Mouse (Mus musculus): Measurements from ENCODE around the gene Plscr3.

Plscr3 gene

DNA sequence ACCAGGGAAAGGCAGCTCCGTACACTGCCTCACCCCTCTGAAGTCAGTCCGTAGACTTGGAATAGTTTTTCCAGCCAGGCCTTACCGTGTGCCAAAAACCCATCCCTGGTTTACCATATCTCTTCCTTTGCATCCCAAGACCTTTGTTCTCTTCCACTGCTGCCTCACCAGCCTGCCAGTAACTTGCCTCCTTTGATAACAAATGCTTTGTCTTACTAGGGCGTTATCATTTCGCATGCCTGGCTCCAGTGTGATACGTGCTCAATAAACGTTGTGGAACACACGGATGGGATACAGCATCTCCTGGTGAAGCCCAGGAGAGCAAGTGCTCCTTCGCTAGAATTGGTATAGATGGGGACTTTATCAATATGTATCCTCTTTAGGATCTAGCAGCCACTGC is 21.2 kb downstream of the Plscr3 start:
- no peak for DNase-seq

DNA sequence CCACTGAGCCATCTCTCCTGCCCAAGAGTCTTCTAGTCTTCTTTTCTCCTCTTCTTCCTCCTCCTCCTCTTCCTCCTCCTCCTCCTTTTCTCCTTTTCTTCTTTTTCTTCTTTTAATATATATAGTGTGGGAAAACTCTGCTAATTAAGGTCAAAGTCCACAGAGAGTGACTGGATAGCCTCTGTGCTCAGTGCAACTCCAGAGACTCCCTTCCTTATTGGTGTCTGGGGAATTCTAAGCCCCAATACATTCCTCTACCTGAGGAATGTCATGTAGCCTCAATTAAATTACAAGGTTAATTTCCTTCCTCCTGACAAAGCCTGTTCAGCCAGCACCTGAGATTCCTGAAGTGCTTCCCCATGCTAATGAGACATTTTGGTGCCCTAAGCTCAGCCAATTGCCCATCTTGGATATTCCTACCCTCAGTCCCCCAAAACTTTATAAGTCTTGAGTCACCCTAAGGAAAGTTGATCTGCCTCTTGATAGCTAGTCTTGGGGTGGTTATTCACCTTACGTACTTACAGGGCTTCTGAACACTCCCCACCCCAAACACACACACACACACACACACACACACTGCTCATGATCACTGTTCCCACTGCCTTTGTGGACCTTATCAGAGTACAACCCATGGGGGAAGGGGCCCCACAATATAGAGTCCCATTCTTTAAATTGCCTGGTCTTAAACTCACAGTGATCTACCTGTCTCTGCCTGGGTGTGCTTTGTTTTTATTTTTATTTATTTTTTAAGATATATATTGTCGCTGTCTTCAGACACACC is 24.3 kb downstream of the Plscr3 start:
- no peak for DNase-seq

DNA sequence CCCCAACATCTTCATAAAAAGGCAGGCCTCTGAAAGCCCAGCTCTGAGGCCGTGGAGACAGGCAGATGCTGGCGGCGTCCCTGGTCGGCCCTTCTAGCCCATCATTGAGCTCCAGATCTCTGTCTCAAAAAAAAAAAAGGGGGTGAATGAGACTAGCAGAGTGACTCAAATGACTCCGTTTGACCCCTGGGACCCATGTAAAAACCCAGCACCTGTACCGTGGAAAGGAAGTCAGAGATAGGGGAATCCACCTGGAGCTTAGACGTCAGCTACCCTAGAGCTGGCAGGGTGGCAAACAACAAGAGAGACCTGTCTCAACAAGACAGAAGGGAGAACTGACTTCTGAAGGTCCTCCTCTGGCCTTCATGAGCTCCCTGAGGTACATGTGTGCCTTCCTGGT is 25.6 kb downstream of the Plscr3 start:
- no peak for DNase-seq

DNA sequence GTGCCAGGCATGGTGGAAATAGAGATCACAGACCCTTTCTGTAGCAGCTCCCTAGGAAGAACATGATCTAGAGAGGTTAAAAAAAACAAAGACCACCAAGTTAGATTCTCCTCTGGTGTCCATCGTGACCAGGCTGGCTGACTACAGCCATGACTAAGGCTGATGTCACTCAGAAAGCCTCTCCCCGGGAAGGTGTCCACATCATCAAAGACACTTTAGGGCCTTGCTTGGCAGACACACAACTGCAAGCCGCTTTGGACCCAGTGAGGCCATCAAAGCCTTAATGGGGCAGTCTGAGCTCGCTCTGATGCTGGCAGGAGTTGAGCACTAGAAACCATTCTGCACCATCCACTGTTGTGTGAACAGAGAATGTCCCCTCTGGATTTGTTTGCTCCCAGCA is 26.3 kb downstream of the Plscr3 start:
- DNase-seq = no peak

DNA sequence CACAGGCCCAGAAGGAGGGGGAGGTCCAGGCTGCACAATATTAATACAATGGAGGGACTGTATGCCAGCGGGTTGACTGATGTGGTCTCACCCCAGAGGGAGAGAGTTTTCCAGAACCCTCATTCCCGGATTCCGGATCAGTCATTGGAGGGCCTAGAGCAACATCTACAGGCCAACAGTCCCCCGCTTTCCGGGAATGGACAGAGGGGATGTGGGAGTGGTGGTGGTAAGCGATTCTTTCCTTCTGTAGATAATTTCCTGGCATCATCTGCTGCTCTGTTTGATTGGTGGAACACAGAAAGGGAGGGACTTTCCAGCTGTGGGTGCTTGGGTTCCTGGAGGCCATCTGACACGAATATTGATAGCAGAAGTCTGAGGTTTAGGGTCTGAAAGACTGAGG is 30.0 kb downstream of the Plscr3 start:
- DNase-seq = no peak

DNA sequence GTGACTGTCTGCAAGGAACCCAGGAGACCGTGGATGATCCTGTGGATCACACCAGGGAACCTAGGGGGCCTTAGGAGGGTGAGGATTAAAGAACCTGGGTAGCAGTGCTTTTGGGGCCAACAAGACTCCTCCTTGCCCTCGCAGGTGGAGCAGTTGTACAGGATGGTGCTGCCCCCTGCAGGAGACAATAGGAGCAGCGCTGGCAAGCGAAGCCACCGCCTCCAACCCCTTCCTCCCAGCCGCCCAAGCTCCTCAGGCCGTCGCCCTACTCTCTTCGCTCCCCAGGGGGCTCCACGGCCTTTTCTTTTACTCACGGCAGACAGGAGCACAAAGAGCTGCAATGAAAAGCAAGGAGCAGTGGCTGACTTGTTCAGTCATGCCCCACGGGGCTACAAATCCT is 30.7 kb downstream of the Plscr3 start:
- peak; percentile 91 for DNase-seq

DNA sequence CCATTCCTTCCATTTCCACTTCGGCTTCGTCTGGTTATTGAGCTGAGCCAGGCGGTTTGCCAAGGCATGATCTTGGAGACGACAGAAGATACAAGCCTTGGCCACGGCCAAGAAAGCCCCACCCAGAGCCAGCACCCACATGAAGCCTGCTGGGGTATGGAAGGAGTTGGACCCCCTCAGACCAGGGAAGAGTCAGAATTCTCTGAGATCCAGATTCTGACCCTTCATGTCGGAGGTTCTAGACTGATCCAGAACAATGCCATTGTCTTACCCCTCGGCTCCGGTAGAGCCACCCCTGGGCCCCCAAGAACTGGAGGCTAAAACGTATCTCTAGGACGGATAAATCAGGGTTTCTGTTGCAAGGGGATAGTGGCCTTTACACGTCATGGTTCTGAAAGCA is 31.7 kb downstream of the Plscr3 start, which contains the start of gene Tmem95:
Gene Tmem95 (minus strand): TSS at position 141 of the 400 bp plus-strand sequence.
- no peak for DNase-seq

DNA sequence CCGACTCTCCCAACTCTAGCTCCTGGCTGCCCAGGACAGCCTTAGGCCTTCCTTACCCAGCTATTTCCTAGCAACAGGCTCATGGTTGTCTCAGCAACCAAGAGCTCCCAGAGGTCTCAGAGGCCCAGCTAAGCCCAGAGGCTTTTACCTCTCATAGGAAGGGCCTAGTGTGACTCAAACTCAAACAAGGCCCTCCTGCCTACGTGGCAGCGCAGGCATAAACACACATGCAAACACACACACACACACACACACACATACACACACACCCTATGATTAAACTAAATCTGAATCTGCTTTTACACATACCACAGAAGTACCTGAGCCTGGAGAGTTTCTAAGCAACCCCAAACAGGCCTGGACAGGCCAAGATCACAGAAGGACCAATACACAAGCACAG is 32.2 kb downstream of the Plscr3 start:
- DNase-seq = no peak

DNA sequence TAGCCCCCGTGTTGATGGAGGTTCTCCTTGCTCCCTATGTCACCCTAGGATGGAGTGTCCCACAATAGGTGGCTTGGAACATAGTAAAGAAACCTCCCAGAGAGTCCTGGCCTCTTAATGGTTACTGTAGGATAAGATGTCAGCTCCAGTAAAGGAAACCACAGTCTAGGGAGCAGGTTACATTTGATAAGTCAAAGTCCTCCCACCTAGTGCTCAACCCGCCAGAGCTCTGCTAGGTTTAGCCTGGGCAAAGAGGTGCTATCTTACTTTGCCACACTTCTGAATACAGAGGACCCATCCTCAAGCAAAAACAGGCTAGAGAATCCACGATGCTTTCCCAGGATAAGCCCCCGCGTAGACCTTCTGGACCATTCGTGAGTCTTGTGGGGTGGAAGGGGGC is 32.8 kb downstream of the Plscr3 start:
- DNase-seq = no peak

DNA sequence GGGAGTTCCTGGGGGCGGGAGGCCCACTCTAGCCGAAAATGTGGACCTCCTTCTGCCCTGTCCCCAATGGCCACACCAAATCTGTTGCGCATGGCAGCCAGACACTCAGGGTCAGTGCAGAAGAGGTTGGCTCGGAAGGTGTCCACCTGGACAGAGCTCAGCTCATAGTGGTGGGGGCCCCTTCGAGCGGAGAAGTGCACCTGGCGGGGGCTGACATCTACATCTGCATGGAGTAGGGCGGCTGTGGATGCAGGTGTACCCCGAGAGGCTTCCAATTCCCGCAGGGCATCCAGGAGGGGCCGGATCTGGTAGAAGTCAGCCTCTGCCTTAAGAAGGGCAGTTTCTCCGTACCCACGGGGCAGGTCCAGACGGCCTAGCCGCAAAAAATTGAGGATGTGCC is 33.5 kb downstream of the Plscr3 start:
- no peak for DNase-seq

DNA sequence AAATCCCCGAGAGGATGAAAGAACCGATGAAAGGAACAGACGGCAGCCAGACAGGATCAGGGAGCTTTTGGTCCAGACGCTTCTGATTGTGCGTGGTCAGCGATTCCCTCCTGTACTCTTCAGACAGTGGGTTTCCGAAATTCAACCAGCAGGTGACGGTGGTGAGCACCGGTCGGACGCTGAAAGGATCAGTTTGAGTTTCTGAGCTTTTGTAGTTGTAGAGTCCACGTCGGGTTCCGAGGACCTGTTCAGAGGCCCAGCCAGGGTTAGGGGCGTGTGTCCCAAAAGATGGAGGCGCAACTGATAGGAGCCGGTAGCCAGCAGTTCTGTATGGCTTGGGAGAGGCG is 34.3 kb downstream of the Plscr3 start:
- DNase-seq = peak; percentile 73

DNA sequence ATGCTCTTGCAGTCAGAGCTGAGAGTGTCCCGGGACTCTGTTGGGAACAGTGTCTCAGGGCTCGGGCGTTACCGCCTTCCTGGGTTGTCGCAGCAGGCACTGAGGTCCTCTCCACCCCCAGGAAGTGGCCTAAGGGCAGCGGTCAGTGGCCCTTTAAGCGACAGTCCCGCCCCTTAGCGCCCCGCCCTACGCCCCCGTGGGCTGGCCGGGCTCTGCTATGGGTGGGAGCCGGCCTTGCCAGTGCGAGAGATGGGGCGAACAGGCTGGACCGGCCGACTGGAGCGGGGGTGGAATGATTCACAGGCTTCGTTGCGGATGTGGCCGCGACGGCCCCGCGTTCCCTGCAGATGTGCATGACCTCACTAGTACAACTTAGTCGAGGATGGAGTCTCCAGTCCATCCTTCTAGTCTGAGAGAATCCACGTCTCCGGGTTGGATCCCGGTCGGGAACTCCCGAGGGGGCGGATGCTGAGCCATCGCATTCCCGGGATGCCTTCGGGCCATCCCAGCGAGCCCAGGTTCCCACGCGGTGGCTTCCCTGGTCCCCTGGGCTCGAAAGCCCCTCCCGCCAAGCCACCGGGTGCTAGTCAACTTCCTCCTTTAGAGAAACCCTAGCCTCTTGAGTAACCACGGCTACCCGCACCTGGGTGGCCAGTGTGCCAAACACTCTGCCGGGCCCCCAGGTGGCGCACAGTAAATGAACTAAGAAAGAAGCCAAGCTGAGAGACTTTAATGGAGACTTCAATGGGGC is 34.9 kb downstream of the Plscr3 start, which contains the start of gene Kctd11:
Gene Kctd11 (minus strand): TSS at position 554 of the 751 bp plus-strand sequence.
- peak; percentile 88 for DNase-seq

DNA sequence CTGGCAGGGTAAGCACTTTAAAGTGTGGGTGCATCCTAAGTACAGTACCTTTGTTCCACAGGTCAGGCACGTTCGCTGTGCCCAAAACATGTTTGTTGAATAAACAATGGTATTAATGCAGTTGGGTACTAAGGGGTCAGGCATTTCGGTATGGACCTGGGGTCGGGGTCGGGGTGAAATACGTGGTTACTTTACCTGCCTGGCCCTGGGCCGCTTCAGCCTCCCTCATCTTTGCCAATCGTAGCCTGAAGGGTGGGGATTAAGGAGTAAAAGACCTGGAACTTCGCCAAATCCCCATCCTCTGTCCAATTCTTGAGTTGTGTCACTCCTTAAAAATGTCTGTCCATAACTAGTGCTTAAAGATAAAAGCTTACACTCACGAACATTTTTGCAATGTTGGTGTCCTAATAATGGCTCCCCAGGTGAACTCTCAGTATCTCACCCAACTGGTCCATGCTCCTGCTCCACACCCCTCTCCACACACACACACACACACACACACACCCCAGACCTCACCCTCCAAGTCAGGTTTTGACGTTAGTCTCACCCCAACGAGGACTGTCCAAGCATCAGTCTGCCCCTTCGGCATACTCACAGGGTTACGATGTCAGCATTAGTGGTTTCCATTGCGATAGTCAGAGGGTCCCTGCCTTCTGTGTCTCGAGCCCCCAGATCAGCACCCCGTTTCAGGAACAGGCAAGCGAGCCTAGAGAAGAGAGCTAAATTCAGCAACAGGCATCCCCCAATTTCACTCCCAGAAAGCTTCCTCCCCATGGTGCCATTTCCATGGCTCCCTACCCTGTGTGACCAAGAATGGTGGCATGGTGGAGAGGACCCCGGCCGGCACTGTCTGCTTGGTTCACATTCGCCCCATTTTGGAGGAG is 35.9 kb downstream of the Plscr3 start:
- no peak for DNase-seq

DNA sequence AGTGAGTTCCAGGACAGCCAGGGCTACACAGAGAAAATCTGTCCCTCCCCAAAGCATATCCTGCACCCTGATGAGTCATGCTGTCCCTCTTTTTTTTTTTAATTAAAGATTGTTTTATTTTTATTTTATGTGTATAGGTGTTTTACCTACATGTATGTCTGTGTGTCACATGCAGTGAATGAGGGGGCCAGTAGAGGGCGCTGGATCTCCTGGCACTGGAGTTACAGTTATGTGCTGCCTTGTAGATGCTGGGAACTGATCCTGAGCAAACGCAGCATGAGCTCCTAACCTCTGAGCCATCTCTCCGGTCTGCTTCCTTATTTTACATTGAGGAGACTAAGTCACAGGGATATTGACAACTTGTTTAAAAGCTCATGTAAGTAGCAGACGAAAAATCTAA is 36.9 kb downstream of the Plscr3 start:
- peak; percentile 47 for DNase-seq

DNA sequence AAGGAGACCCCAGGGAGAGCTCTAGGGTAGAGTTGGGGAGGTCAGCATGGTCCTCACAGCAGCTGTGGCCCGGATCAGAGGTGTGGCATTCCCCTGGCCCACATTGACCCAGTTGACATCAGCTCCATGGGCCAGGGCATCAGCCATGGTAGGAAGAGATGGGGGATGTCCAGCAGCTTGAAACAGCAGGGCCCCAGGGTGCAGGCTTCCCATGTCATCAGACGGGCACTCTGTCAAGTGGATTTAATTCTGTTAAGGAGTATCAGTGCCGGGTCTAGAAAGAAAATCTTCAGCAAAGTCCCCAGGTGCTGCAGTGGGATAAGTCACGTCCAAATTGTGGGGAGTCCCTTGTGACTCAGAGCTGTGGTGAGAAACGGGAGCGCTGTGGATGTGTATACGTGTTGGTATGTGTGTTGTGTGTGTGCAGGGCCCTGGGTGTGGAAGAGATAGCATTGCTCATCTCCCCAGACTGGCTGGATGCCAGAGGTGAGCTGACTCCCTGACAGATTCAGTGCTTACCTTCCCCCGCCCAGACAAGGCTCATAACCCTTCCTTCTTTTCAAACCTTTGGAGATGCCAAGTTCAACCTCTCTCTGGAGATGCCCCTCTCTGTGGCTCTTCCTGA is 37.5 kb downstream of the Plscr3 start:
- no peak for DNase-seq

DNA sequence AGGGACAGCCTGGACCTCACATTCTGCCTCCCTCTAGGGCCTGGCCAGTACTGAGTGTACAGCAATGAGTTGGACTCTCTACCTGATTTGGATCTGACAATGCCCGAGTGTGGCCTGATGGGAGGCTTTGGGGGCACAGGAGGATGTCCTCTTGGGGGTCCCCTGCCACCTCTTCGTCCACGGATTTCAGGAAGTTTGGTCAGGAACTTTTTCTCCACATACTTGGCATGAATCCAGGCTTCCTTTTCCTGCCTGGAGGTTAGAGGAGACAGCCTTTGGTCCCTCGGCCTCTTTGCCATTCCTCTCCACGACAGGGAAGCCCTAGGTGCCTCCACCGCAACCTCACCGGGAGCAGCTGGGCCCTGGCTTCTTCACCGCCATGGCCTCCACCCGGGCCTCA is 38.1 kb downstream of the Plscr3 start:
- no peak for DNase-seq

DNA sequence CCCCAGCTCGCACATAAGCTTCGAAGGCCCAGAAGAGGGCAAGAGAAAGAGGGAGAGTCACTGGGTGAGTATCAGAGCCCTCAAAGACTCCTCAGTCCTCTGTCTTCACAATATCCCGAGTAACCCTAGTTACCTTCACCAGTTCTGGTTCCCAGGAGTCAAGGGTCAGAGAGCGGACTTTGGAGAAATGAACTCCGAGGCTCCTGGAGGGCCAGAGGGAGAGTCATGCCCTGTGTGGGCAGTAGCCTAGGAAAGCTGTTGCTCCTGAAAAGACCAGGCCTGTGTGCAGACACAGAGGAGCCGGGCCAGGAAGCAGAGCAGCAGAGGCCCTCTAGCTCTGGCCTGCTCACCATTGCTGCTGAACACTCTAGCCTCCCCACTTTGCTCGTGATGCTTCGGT is 38.5 kb downstream of the Plscr3 start:
- no peak for DNase-seq

DNA sequence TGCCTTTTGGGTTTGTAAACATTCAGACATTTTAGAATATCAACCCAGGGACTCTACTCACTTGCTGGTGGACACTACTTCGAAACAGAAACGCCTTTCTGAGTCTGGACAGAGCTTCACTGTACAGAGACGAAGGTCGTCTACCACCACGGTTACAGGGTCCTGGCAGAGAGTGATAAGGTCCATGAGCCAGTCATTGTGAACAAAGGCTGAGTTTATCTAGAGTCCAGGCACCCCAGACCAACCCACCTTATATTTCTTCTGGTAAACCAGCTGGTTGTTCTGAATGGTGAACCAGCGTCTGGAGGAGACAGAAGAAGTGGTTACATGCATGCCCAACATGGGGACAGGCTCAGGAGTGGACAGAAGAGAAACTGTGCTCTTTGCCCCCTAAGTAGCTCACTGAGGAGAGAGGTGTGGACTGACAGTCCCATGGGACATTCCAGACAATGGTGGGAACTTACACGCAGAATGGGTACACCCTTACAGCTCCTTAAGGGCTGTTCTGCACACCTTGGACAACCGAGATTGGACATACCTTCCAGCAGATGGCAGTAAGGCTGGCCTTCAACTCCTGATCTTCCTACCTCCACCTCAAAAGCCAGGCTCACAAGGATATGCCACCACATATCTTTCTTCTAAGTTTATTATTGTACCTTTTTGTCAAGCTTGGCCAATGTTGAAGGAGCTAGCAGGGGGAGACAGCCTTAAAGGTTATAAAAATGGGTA is 40.9 kb downstream of the Plscr3 start:
- DNase-seq = no peak

DNA sequence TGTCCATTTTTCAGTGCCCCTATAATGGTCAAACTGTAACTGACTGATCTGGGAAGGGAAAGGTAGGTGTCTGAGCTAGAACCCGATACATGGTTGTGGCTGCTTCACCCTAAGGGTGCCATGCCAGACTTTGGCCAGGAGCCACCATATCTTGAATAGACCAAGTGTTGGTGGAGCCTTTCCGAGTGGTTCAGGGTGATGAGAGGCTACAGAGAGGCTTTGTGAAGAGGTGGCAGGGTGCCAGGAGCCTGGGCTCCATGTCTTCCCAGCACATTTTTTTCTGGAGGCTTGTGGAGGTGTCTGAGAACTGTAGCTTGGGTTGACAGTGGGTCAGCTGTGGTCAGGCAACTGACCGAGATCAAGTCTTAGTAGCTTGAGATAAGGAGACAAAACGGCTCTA is 45.3 kb downstream of the Plscr3 start:
- peak; percentile 48 for DNase-seq

DNA sequence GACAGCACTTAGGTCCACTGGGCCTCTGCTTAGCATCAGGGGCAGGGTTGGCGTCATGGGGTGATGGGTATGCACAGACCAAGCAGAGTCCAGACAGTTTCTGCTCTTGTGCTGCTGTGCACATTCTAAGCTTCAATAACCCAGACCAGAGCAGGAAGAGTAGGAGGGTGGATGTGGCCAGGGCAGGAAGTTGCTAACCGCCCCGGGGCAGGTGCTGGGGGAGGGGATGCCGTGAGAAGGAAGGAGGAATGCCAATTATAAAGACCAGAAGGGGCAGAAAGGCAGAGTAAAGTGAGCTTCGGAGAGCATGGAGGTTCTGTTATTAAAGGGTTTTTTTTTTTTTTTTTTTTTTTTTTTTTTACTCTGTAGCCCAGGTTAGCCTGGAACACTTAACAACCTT is 48.5 kb downstream of the Plscr3 start:
- no peak for DNase-seq

DNA sequence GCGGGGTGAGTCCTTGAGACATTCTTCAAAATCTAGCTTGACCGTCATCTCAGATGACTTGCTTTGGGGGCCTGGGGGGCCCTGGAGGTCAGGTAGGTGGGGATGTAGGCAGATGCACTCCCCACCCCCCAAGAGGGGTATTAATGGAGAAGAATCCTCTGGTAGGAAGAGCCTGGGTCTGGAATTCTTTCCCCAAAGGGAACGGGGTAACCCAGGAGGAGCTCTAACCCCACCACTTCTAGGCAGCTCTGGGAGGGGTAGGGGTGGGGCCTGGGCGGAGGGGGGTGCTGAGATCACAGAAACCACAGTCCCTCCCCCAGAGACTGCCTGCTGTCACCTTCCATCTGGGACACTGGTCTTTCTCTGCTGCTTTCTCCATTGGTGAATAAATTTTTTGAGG is 49.1 kb downstream of the Plscr3 start, which contains the start of gene Acap1:
Gene Acap1 (minus strand): TSS at position 249 of the 400 bp plus-strand sequence.
- no peak for DNase-seq

DNA sequence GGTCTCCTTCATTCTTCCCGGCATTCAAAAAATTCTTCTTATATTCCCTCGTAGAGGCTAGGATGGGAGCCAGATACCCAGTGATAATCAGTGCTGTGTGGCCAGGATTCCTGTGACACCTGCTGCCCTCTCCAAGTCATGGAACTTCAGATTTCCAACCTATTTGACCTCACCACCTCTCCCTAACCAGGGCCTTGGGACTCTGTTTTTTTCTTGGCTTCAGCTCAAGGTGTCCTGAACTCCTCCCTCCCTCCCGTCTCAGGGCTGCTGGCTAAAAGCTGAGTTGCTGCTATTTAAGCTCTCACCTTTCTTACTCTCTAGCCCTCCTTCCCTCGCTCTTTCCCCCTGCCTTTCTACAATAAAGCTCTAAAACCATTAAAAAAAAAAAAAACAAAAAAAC is 53.7 kb downstream of the Plscr3 start:
- DNase-seq = no peak
